Mouse (Mus musculus): ENCODE results near the gene Arhgdib.

Gene Arhgdib

DNA sequence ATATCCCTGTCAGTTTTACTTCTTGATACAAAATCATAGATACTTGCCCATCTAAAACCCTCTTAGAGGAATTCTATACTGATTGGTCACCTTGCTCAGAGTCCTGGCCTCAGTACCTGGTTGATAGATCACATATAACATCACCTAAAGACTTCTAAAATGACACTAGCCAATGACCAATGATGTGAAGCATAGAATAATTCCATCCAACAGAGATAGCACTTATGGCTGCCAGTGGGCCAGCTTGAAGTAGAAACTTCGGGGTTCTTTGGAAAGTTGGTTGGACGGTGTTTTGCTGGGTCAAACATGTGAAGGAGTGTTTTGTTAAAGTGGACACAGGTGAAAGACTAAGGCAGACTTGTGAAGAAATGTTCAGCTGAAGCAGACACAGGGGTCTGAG, 8.5 kb upstream of the Arhgdib start:
- DNase-seq (ENCODE audit: low read depth, low spot score) = no peak

DNA sequence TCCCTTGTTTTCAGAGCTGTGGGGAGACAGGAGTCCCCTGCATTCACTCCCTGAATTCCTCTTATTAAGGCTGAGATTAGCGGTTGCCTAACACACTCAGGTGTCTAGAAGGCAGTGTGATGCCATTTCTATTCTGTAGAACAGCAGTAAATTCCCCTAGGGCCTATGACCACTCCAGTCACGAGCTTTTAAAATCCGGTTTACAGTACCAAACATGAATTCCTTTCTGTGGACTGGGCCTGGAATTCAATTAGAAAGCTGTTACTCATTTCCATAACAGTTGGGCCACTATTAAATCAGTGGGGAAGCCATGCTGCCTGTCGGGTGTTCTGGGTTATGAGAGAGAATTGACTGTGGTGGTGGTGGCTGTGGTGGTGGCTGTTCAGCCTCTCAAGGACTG, 6.0 kb upstream of the Arhgdib start:
- no peak for DNase-seq (ENCODE audit: low read depth, low spot score)

DNA sequence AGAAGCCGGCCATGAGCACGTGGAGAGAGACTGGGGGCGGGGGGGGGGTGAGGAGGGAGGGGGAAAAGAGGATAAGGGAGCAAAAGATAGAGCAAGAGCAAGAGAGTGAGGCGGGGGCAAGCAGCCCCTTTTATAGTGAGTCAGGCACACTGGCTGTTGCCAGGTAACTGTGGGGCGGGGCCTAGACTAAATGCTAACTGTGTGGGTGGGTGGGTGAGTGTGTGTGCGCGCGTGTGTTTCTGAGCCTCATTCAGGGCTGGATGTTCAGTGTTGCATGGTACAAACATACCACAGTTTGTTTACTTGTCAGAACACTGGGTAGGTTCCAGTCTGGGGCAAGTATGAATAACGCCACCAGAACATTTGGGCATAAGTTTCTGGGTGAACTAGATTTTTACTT, 5.2 kb upstream of the Arhgdib start:
- DNase-seq (ENCODE audit: low read depth, low spot score) = no peak

DNA sequence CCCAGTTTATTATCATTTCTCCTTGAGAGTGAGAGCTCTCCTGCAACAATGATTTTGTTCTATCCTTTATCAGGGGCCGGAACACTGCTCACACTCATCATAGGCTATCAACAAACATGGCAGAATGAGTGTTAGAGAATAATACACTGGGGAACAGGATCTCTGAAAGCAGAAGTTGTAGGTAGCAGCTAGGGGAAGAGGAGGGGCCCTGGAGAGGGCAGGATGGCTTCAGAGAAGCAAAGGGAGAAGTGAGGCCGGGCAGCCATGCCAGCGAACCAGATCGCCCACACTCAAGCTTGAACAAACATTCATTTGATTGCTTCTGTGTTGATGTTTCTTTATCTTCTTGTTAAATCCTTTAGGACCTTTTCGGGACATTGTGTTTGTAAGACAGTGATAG, 4.5 kb upstream of the Arhgdib start:
- no peak for DNase-seq (ENCODE audit: low read depth, low spot score)

DNA sequence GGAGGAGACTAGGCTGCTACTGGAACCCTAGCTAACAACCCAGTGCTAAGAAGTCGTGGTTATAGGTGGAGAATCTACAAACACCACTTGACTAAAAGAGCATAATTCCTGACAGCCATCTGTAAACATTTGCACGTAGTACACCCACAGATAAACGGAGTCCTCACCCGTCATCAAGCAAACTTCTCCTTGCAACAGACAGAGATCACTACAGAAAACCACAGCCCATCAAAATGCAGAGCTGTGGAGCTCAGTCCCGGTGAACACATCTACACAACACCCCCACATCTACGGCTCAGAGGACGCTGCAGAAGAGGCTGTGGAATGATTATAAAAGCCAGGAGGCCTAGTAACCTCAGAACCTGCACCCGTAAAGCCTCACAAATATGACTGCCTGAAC, 2.8 kb upstream of the Arhgdib start:
- DNase-seq (ENCODE audit: low read depth, low spot score) = no peak

DNA sequence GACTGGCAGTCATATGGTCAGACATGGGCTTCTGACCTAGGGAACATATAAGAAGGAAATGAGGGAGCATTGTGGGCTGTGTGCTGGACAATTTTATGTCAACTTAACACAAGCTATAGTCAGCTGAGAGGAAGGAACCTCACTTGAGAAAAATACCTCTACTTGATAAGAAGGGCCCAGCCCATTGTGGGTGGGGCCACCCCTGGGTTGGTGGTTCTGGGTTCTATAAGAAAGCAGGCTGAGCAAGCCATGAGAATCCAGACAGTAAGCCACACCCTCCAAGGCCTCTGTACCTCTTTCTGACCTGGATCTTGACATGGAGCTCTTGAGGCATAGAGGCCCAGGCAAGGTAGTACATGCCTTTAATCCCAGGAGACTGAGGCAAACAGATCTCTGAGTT, 1.7 kb upstream of the Arhgdib start:
- DNase-seq (ENCODE audit: low read depth, low spot score) = no peak

DNA sequence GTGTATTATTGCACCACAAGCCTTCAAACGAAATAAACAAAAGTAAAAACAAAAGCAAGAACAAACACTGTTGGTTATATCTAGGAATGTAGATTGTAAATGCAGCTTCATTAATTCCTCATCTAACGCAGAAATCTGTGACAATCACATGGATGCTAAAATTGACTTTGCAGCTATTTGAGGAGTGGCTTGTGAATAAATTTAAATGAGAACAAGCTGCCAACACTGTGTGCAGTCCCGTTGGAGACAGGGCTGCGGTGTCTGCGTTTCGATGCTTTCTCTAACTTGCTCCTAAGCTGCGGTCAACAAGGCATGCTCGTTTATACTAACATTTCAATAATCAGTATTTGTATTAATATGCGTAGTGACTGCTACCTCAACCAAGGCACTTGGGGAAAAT, 581 bp upstream of the Arhgdib start:
- no peak for DNase-seq (ENCODE audit: low read depth, low spot score)

DNA sequence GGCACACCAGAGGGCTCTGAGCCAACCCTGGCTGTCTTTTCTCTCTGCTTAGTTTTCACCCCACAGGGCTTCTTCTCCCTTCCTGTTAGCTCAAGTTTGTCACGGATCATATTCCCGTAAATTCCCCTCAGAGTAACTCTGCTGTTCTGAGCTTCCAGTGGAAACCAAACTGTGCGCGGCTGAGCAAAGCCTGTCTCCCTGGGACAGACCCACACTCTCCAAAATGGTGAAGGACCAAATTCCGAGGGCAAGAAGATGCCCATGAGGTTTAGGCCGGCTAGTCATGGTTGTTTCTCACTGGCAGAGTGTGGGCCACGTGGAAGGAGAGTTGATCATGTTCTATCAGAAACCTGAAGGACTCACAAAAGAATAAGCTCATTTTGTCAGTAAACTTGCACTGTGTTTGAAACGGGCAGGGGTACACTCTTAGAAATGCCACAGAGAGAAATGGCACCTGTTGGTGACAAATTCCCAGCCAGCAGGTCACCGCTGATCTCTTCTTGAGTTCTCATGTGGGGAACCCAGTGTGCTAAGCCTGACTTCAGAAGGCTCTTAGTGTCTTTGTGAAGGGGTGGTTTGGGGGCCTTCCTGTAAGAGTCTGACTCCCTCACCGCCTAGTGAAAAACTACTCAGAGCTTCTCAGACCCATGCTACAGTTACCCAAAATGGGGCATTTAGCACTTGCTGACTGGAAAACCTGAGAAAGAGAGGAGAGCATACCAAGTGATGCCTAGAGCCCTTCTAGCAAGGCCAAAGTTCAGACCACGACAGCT, 1.3 kb downstream of the Arhgdib start:
- no peak for DNase-seq (ENCODE audit: low read depth, low spot score)

DNA sequence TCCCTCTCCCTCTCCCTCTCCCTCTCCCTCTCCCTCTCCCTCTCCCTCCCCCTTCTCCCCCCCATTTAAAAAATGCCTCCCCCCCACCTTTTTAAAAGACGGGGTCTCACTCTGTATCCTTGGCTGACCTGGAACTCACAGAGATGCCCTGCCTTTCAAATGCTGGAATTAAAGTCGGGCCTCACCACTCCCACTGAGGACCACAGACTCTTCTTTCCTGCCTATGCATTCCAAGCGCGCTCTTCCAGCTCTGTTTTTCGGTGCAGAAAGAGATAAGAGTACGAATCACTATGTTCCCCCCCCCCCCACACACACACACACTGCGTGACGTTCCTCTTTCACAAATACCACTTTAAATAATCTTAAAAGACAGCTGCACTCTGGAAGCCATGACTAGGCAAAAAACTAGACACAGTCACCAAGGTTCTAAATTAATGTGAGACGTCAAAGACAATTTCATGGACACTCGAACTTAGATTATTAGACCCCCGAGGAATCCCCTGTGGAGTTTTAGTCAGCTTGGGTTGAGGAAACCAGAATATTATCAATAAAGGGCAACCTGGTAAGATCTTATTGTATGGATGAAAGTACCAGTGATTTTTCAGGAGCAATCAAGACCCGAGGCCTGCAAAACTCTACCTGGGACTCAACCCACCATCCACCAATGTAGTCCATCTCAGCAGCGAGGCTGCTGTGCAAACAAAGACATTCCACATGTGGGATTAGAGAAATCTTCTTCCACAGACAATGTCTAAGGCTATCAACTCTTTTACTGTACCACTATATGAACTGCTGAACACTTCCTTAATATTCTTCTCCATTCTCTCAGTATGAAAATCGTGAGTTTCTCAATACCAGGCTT, 2.1 kb downstream of the Arhgdib start:
- no peak for DNase-seq (ENCODE audit: low read depth, low spot score)

DNA sequence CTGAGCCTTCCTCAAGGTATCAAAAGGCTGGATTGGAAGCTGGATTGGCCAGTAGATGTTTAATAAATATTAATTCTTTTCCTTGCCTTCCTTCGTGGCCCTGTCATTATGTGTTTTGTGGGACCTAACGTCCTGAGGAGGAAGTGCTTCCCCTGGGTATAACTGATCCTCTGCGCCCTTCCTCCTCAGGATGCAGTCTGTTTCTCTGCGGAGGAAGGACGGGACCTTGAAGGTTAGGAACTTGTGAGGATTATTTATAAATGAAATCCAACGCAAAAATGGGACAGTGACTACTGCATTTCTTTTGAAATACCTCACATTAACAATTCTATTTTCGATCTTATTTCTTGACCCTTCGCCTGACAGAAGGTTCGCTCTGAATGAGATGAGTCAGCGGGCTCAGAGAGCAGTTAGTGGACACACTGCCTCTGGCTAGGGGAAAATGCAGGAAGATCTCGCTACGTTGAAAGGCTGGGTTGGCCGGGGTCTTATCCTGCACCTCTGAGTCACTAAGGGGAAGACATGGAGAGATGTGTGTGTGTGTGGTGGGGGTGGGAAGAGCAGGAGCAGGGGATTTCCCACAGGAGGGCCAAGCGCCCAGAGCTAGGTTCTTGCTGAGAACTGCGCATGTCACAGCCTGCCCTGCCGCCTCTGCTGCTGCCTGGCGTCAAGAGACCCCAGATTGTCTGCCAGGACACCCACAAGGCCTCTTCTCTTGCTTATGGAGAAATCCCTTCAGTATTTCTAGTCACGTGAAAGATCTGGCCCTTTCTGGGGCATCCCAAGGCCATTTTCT, 3.2 kb downstream of the Arhgdib start:
- DNase-seq (ENCODE audit: low read depth, low spot score) = no peak

DNA sequence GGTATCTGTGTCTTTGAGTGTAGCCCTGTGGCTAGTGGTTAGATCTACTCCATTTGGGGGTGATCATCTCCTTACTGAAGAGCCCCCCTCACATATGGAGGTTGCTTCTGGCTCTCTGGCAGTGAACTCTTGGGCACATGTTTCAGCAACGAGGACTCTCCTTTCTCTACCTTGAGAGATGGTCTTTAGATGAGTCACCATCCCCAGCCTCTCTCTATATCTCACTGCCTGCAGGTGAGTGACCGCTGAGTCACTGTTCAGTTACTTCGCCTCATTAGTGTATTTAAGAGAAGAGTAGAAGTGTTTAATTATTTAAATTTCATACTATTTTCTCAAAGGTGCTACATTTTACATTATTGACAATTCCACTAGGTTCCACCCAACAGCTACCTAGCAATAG, 4.6 kb downstream of the Arhgdib start:
- no peak for DNase-seq (ENCODE audit: low read depth, low spot score)

DNA sequence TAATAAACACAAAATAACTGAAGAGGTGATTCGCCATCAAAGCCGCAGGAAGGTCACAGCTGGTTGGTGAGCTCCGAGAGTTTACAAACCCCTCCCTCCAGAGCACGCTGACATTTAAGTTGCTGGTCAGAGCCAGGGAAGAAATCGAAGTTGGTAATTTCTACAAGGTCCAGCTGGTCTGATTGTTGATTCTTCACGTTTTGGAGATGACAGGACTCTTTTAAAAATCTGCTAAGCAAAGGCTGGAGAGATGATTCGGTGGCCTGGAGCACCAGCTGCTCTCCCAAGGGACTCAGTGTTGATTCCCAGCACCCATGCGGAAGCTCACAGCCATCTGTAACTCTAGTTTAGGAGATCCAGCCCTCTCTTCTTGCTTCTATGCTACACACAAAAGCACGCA, 5.3 kb downstream of the Arhgdib start:
- DNase-seq (ENCODE audit: low read depth, low spot score) = no peak

DNA sequence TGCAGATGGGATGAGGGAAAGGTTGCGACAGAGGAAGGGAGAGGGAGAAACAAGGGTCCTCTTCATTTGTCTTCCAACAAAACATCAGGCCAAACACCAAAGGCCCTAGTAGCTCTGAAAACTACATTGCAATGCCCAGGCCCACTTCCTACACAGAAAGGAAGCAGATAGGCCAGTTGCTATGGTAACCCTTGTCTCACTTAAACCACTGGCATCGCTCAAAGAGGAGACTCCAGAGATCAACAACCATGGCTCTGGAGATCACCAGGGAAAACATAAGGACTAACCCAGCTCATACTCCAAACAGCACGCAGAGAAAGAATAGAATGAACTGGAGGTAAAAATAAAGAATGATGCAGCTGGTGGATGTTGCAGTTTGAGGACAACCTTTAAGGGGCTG, 6.5 kb downstream of the Arhgdib start:
- DNase-seq (ENCODE audit: low read depth, low spot score) = no peak

DNA sequence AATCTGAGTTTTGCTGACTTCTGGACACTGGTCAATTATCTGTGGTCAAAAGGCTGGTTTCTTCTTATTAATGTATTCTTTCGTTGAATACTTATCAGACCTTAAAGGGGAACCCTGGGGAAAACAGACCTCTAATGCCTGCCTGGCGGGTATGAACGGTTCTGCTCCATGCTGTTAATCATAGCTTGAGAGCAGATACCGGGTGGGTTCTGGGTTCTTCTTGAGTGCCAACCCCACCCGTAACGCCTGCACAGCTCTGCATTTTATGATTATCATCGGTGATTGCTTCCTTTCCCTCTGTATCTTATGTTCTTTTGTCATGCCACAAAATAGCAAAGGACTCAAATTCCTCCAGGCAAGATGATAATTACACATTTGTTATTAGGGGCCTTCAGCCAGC, 7.6 kb downstream of the Arhgdib start:
- DNase-seq (ENCODE audit: low read depth, low spot score) = no peak

DNA sequence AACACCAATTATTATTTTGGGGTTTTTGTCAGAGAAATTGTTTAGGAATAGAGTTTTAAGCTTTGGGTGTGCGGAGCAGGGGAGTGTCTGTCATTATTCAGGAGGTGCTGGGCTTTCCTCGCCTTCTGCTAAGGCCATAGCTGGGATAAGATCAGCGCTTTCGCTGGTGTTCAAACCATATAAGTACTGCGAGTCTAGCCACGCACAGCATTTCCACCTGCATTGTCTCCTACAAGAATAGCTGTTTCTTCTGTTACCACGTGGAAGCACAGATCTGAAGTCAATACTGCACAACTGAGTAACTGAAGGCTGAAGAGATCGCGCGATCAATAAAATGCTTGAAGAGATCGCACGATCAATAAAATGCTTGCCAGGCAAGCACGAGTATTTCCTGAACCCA, 10.5 kb downstream of the Arhgdib start:
- no peak for DNase-seq (ENCODE audit: low read depth, low spot score)

DNA sequence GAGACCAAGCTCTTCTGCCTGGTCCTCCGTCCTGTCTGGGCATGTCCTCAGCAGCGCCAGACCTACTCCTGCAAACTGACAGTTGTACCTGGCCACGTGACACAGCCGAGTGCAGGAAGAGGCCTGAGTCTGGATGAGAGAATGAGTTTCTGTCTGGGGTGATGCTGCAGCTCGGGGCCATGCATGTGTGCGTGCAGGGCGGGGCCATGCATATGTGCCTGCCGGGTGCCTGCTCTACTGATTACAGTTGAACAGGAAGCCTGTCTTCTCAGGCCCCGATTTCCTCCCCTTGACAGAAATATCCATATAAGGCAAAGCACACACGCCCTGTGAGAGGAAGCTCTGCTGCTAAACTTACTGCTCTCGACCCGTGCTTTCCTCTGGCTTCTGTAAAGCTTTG, 11.0 kb downstream of the Arhgdib start:
- DNase-seq (ENCODE audit: low read depth, low spot score) = peak; percentile 46

DNA sequence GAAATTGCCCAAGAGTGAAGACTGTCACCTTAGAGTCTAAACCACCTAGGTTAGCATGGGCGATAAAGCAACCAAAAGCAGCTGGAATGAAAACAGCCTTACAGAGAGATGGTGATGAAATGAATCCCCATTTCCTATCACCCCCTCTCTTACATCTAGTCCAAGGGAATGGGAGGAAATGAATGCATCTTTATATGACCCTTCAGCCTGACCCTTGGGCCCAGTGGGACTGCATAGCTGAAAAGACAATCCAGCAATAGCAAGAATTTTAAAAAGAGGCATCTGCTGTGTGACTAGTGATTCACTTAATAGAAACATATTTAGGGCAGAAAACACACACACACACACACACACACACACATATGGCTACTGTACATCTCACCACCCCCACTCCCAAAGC, 14.1 kb downstream of the Arhgdib start:
- DNase-seq (ENCODE audit: low read depth, low spot score) = no peak

DNA sequence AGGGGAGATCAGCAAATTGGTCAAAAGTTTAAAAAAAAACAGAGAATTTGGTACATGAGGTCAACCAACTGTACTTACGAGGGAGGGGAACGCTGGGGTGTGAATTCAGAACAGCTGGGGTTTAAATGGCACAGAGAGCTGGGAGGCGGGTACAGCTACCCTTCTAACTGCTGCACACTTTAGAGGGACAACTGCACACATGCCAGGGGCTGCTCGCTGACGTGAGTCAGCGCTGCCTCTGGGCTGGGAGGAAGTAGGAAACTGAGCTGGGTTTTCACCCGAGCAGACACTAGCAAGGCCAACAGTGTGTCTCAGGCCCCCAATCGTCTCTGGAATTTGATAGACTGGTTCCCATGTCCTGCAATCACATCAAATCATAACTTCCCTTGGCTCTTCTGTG, 16.6 kb downstream of the Arhgdib start:
- DNase-seq (ENCODE audit: low read depth, low spot score) = no peak

DNA sequence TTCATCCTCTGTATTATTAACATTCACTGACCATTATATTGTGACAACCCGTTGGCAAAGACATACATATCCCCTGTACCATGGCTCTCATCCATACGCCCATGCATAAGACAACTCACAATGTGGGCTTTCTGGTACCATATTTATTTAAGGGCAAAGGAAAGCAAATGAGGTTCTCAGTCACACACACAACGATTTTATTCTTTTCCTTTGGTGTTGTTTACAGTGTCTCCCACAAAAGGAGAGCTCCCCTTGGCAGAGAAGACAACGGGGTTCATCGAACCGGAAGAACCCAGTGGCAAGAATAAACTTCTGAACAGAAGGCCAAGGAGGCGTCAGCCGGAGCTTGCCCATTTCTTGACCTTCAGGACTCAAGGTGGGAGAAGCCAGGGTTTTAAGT, 18.2 kb downstream of the Arhgdib start, which contains the start of gene Pde6h:
Pde6h (plus strand) TSS at position 301 of the 400 bp plus-strand sequence.
- no peak for DNase-seq (ENCODE audit: low read depth, low spot score)

DNA sequence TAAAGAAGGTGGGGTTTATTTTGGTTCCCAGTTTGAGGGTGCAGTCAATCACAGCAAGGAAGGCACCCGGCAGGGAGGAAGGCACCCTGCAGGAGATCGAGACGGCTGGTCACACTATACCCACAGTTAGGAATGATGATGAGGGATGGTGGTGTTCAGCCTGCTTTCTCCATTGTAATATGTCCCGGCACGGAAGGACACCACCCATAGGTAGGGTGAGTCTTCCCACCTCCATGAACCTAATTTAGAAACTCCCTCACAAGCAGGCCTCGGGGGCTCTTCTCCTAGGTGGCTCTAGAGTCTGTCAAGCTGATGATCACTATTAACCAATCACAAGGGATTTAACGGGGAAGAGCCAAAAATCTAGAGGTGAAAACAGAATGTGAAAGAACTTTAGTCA, 18.8 kb downstream of the Arhgdib start:
- no peak for DNase-seq (ENCODE audit: low read depth, low spot score)

DNA sequence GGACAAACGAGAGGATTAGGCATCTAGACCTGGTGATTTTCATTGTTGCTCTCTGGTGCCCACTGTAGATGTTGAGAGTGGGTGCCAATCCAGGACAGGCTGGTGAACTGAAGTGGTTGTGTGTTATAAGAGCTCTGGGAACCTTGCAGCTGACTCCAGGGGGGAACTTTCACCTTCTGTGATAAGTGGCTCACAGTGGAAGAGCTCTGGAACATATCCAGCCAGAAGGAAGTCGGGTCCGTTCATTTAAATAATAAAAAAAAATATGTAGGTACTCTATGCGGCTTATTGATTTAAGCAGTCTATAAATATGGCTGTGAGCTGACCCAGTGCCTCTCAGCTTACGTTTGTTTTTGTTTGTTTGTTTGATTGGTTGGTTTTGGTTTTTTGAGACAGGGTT, 19.6 kb downstream of the Arhgdib start, which contains the start of gene Erp27:
Erp27 (minus strand) TSS at position 101 of the 400 bp plus-strand sequence.
- no peak for DNase-seq (ENCODE audit: low read depth, low spot score)

DNA sequence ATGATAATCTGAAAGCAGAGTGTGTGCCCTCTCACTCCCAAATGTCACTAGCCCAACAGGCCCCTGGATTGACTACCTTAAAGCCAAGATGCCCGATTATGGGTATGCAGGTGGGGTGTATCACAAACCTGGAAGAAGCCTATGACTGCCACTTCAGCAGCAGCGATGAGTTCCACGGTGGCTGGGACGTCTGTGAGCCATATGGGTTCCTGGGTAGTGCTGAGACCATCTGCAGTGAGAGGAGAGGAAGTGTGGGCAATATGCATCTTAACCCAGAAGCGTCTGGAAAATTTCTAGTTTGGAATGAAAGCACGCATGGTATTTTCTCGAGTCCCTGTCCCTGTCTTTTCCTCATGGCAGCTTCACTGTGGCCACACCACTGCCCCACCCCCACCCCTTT, 20.1 kb downstream of the Arhgdib start:
- no peak for DNase-seq (ENCODE audit: low read depth, low spot score)

Measured in ES-CJ7 (cell line).